Comparison of ENCODE assay signal across 8 mouse cellular contexts in genomic region chr11:79339808-79340781, GRCm38 (mm10). TPM values are rescaled to one million over a fixed set of nuclear protein-coding genes. Genes with fewer than 3 reads are reported as not detected.
A peak's percentile ranks its signal among the peaks of the same experiment; 100 is the strongest.
DNase-seq lines count a peak whose midpoint lies in the region; ATAC-seq lines count a peak whose summit lies in the region.

No protein-coding gene starts in this region.

- H3K9me3 ChIP-seq in liver, embryonic 12.5 days (replicated peaks) = no peaks in the 10 kb centered on the region
- no peaks in the 10 kb centered on the region for H3K9me3 ChIP-seq in neural tube, embryonic 11.5 days (ENCODE audit: control insufficient read depth, low read length)

- H3K4me3 ChIP-seq in liver, embryonic 12.5 days = peak overlapping the region; percentile 99
- peak overlapping the region; percentile 96 for H3K4me3 ChIP-seq in neural tube, embryonic 11.5 days (ENCODE audit: low read depth, low read length)

- 2% methylated on average over 34 of the region's 63 CpGs for WGBS in liver, embryonic 12.5 days (ENCODE audit: insufficient replicate concordance)
- 1% methylated on average over 24 of the region's 63 CpGs for WGBS in neural tube, embryonic 11.5 days

- H3K9ac ChIP-seq in liver, embryonic 12.5 days = peak overlapping the region; percentile 97
- peak overlapping the region; percentile 95 for H3K9ac ChIP-seq in neural tube, embryonic 11.5 days (ENCODE audit: low read length)

- DNase-seq in CD4-positive helper T cell, adult 2 months (ENCODE audit: low read depth, low spot score) = peak; percentile 57
- peak; percentile 65 for DNase-seq in ZHBTc4 (ENCODE audit: low read depth, low spot score)
- DNase-seq in embryo, embryonic 11 days = peak; percentile 81
- peak; percentile 45 to 46 for DNase-seq in heart, adult 18-20 months
- DNase-seq in kidney, adult 9 months = peak; percentile 22
- DNase-seq in neural tube, embryonic 11.5 days (ENCODE audit: low spot score) = peak; percentile 62
- peak; percentile 15 for DNase-seq in thymus, postnatal 25 days

- no peaks in the 10 kb centered on the region for H3K27me3 ChIP-seq in liver, embryonic 12.5 days (replicated peaks)
- H3K27me3 ChIP-seq in neural tube, embryonic 11.5 days (ENCODE audit: control insufficient read depth, insufficient read depth, low read length) = no peaks in the 10 kb centered on the region

- peak overlapping the region; percentile 81 for H3K27ac ChIP-seq in liver, embryonic 12.5 days
- peak overlapping the region; percentile 87 for H3K27ac ChIP-seq in neural tube, embryonic 11.5 days (ENCODE audit: low read depth, low read length)

- peak; percentile 70 for ATAC-seq in liver, embryonic 12.5 days
- peak; percentile 74 for ATAC-seq in neural tube, embryonic 11.5 days (ENCODE audit: insufficient read depth, low FRiP score, low TSS enrichment)

- peak overlapping the region; percentile 98 for H3K4me2 ChIP-seq in liver, embryonic 12.5 days
- peak overlapping the region; percentile 64 for H3K4me2 ChIP-seq in neural tube, embryonic 11.5 days (ENCODE audit: low read depth)

- peaks cover 23% of the 10 kb centered on the region for H3K4me1 ChIP-seq in liver, embryonic 12.5 days
- peaks cover 6% of the 10 kb centered on the region for H3K4me1 ChIP-seq in neural tube, embryonic 11.5 days (ENCODE audit: control insufficient read depth, insufficient read depth, low read length)

- no peaks in the 10 kb centered on the region for H3K36me3 ChIP-seq in liver, embryonic 12.5 days
- H3K36me3 ChIP-seq in neural tube, embryonic 11.5 days (ENCODE audit: control insufficient read depth, insufficient read depth, low read length) = no peaks in the 10 kb centered on the region

RNA-seq across cellular contexts. Expression of gene Nf1, which starts 0.6 kb away (rescaled TPM):
- 10 to 100 TPM; 31.3 to 33.6 TPM for total RNA-seq in heart, adult 18-20 months (2021)
- polyA plus RNA-seq in liver, embryonic 12.5 days (2016; fragmentation: Nextera tagmentation; extraction: Ambion mirVana) = 2.3 and 2.5 TPM in 2 replicates
- 10.3 and 11.3 TPM in 2 replicates for polyA plus RNA-seq in neural tube, embryonic 11.5 days (2014; fragmentation: Nextera tagmentation; extraction: Ambion mirVana)

RNA-seq across cellular contexts. Expression of gene Gm9964, which starts 43.4 kb away (rescaled TPM):
- total RNA-seq in heart, adult 18-20 months (2021) = not detected
- not detected in 2 replicates for polyA plus RNA-seq in liver, embryonic 12.5 days (2016; fragmentation: Nextera tagmentation; extraction: Ambion mirVana)
- not detected in 2 replicates for polyA plus RNA-seq in neural tube, embryonic 11.5 days (2014; fragmentation: Nextera tagmentation; extraction: Ambion mirVana)

Comparison
In these comparisons a context has a peak if more than half of its experiments do, and no peak if none do; other contexts are left out.
1. Peak in every context shown above with its lines: DNase-seq, ATAC-seq, H3K4me3 ChIP-seq and H3K27ac ChIP-seq.
2. DNase-seq: peak in every context shown above with its lines; median percentile 81 in embryo, embryonic 11 days; 65 in ZHBTc4; 62 in neural tube, embryonic 11.5 days; 57 in CD4-positive helper T cell, adult 2 months; 46 in heart, adult 18-20 months; 22 in kidney, adult 9 months; 15 in thymus, postnatal 25 days.